Mouse (Mus musculus) midbrain, postnatal 0 days (tissue): ENCODE measurements around the gene Dbp. TPM values are rescaled to one million over a fixed set of nuclear protein-coding genes. Genes with fewer than 3 reads are reported as not detected.

ENCODE experiments used
- ATAC-seq: fragments of 200-750 bp; cut with Nextera tagmentation; 2 replicates; pipeline ENCODE4 v1.8.0; 2017; ENCODE audit warnings: moderate number of reproducible peaks, mild to moderate bottlenecking, moderate TSS enrichment, moderate library complexity; ENCODE audit not compliant: low FRiP score
- DNase-seq: peaks from one replicate; pipeline ENCODE4 v3.0.0-alpha.2; 2015; ENCODE audit warnings: low spot score
- H3K27ac ChIP-seq: fragments of 300-500 bp; sonication (generic); 2 replicates; pipeline ENCODE4 v1.5.1; 2014; ENCODE audit warnings: low read depth, mild to moderate bottlenecking, low read length, mixed read lengths
- H3K27me3 ChIP-seq: fragments of 300-500 bp; sonication (generic); 2 replicates; pipeline ENCODE4 v1.6.1; 2014; ENCODE audit warnings: low read length, control low read depth, mixed read lengths; ENCODE audit not compliant: insufficient read depth
- H3K36me3 ChIP-seq: fragments of 300-500 bp; sonication (generic); 2 replicates; pipeline ENCODE4 v1.6.1; 2014; ENCODE audit warnings: low read length, control low read depth, mixed read lengths; ENCODE audit not compliant: insufficient read depth
- H3K4me1 ChIP-seq: fragments of 300-500 bp; sonication (generic); 2 replicates; pipeline ENCODE4 v1.6.1; 2014; ENCODE audit warnings: mild to moderate bottlenecking, control low read depth, antibody characterized with exemption, low read length, mixed read lengths; ENCODE audit not compliant: insufficient read depth
- H3K4me2 ChIP-seq: fragments of 300-500 bp; sonication (generic); 2 replicates; pipeline ENCODE4 v1.6.1; 2014; ENCODE audit warnings: low read depth, mild to moderate bottlenecking, low read length, mixed read lengths; ENCODE audit not compliant: poor library complexity, severe bottlenecking
- H3K4me3 ChIP-seq: fragments of 300-500 bp; sonication (generic); 2 replicates; pipeline ENCODE4 v1.5.1; 2014; ENCODE audit warnings: low read depth, mild to moderate bottlenecking, low read length, moderate library complexity
- H3K9ac ChIP-seq: fragments of 300-500 bp; sonication (generic); replicated peaks from 2 replicates; pipeline ENCODE4 v1.6.1; 2014; ENCODE audit warnings: mild to moderate bottlenecking, low read length, moderate library complexity, mixed read lengths; ENCODE audit not compliant: poor library complexity, severe bottlenecking
- H3K9me3 ChIP-seq: fragments of 300-500 bp; sonication (generic); 2 replicates; pipeline ENCODE4 v1.6.1; 2016; ENCODE audit warnings: low read length, control low read depth
- CTCF ChIP-seq: IDR thresholded peaks from 2 replicates; pipeline ENCODE4 v1.5.1; 2016; ENCODE audit warnings: antibody characterized with exemption, mild to moderate bottlenecking
- WGBS: fragments of 180-500 bp; shearing (Covaris S2); extraction: QIAGEN DNeasy Blood & Tissue Kit; methylation state at CpG from one replicate; pipeline ENCODE4 v1.1.7; 2014; 5-methylcytosine and 5-hydroxymethylcytosine counted together
- polyA plus RNA-seq: library from polyadenylated mRNA; unstranded; fragments of >200 nt; fragmentation: Nextera tagmentation; extraction: Ambion mirVana; gene quantifications from 2 replicates; pipeline ENCODE4 v1.2.1, GENCODE M21; 2015
- total RNA-seq: library from RNA; depleted of rRNA; stranded (reverse); fragments of >200 nt; gene quantifications from 2 replicates; pipeline ENCODE4 v1.2.3, GENCODE M21; 2014

Gene Dbp
- total and polyA plus RNA-seq, 2 experiments from 2014 or later: 4.6 to 9.6 TPM

GRCm38 (mm10) chr7:45742338-45742737, 37.5 kb downstream of the Dbp start:
- no peaks in the 10 kb centered on the region for H3K36me3 ChIP-seq

GRCm38 (mm10) chr7:45744387-45744786, 39.5 kb downstream of the Dbp start:
- WGBS: 46% methylated on average over 2 of the region's 2 CpGs
- ATAC-seq: no peak
- no peak for TF ChIP-seq CTCF

More at GRCm38 (mm10) chr7:45742338-45742737, 37.5 kb downstream of the Dbp start:
- Histone ChIP-seq H3K4me1 (no peaks in the 10 kb centered on the region), H3K9ac (no peak overlapping the region), H3K9me3 (no peaks in the 10 kb centered on the region), H3K4me2 (peak overlapping the region; percentile 18; the same call in 1 of the 2 replicates), H3K4me3 (no peak overlapping the region), H3K27ac (no peak overlapping the region), H3K27me3 (no peaks in the 10 kb centered on the region)
- 33% methylated on average over 19 of the region's 19 CpGs for WGBS
- DNase-seq (peak; percentile 22), ATAC-seq (no peak)
- peak; percentile 50 for TF ChIP-seq CTCF

GRCm38 (mm10) chr7:45746518-45746917, 41.6 kb downstream of the Dbp start:
- WGBS: 63% methylated on average over 6 of the region's 6 CpGs
- no peak for DNase-seq
- H3K27ac ChIP-seq: no peak overlapping the region

More at GRCm38 (mm10) chr7:45744387-45744786, 39.5 kb downstream of the Dbp start:
- Histone ChIP-seq H3K27ac (no peak overlapping the region), H3K4me3 (no peak overlapping the region), H3K9me3 (no peaks in the 10 kb centered on the region), H3K4me2 (no peak overlapping the region), H3K36me3 (no peaks in the 10 kb centered on the region), H3K9ac (no peak overlapping the region), H3K4me1 (no peaks in the 10 kb centered on the region), H3K27me3 (no peaks in the 10 kb centered on the region)
- DNase-seq: peak; percentile 78

GRCm38 (mm10) chr7:45747450-45747849, 42.6 kb downstream of the Dbp start:
- TF ChIP-seq CTCF: no peak
- H3K4me2 ChIP-seq: no peak overlapping the region
- ATAC-seq (no peak), DNase-seq (no peak)
- H3K9ac ChIP-seq: no peak overlapping the region
- no peaks in the 10 kb centered on the region for H3K36me3 ChIP-seq
- no peaks in the 10 kb centered on the region for H3K9me3 ChIP-seq
- no peak overlapping the region for H3K27ac ChIP-seq
- H3K27me3 ChIP-seq: no peaks in the 10 kb centered on the region
- no peak overlapping the region for H3K4me3 ChIP-seq
- no peaks in the 10 kb centered on the region for H3K4me1 ChIP-seq
- 80% methylated on average over 5 of the region's 5 CpGs for WGBS

More at GRCm38 (mm10) chr7:45746518-45746917, 41.6 kb downstream of the Dbp start:
- Histone ChIP-seq H3K4me2 (no peak overlapping the region), H3K9ac (no peak overlapping the region), H3K27me3 (no peaks in the 10 kb centered on the region), H3K4me3 (no peak overlapping the region), H3K4me1 (no peaks in the 10 kb centered on the region), H3K9me3 (no peaks in the 10 kb centered on the region), H3K36me3 (no peaks in the 10 kb centered on the region)
- ATAC-seq: no peak
- TF ChIP-seq CTCF: peak; percentile 58

GRCm38 (mm10) chr7:45748110-45748509, 43.2 kb downstream of the Dbp start:
- H3K4me1 ChIP-seq: no peaks in the 10 kb centered on the region
- no peaks in the 10 kb centered on the region for H3K36me3 ChIP-seq
- 87% methylated on average over 7 of the region's 7 CpGs for WGBS
- DNase-seq (no peak), ATAC-seq (no peak)
- no peak overlapping the region for H3K9ac ChIP-seq
- no peak for TF ChIP-seq CTCF
- H3K27ac ChIP-seq: no peak overlapping the region
- no peak overlapping the region for H3K4me3 ChIP-seq
- no peaks in the 10 kb centered on the region for H3K9me3 ChIP-seq
- no peak overlapping the region for H3K4me2 ChIP-seq
- H3K27me3 ChIP-seq: no peaks in the 10 kb centered on the region

- H3K9me3 ChIP-seq: no peaks in the 10 kb centered on the region
- no peak for DNase-seq
- no peaks in the 10 kb centered on the region for H3K4me1 ChIP-seq
- 55% methylated on average over 9 of the region's 10 CpGs for WGBS
- no peak overlapping the region for H3K9ac ChIP-seq
- no peak for ATAC-seq
- no peak overlapping the region for H3K4me3 ChIP-seq
- H3K4me2 ChIP-seq: no peak overlapping the region
- no peaks in the 10 kb centered on the region for H3K27me3 ChIP-seq
- H3K27ac ChIP-seq: no peak overlapping the region
- TF ChIP-seq CTCF: no peak
- no peaks in the 10 kb centered on the region for H3K36me3 ChIP-seq
Observed at GRCm38 (mm10) chr7:45749401-45749800, 44.5 kb downstream of the Dbp start.
